Mouse (Mus musculus) layer of hippocampus, adult 11-12 months (tissue): Measurements from ENCODE around the gene Lancl2.

Experiments used
- DNase-seq: peaks from one replicate; pipeline ENCODE4 v3.0.0; 2022; ENCODE audit warnings: low spot score

Gene Lancl2

GRCm38 (mm10) chr6:57702376-57702742 lies at the start of gene Lancl2:
Lancl2 (plus strand) TSS chr6:57702540.
- peak; percentile 50 for DNase-seq

GRCm38 (mm10) chr6:57661295-57661694 lies 41.0 kb upstream of the Lancl2 start:
- DNase-seq = no peak

GRCm38 (mm10) chr6:57684156-57684555 lies 18.2 kb upstream of the Lancl2 start:
- no peak for DNase-seq

- peak; percentile 86 for DNase-seq
These were observed 10.7 kb upstream of the Lancl2 start, which contains the start of gene Pyurf for GRCm38 (mm10) chr6:57691467-57692261. Pyurf (minus strand) TSS chr6:57692078.

GRCm38 (mm10) chr6:57693116-57693515 lies 9.2 kb upstream of the Lancl2 start:
- DNase-seq = no peak

GRCm38 (mm10) chr6:57701686-57702085 lies 654 bp upstream of the Lancl2 start:
- no peak for DNase-seq

- peak; percentile 95 for DNase-seq
These were observed 581 bp downstream of the Lancl2 start for GRCm38 (mm10) chr6:57702743-57703499.

GRCm38 (mm10) chr6:57703703-57704102 lies 1.4 kb downstream of the Lancl2 start:
- DNase-seq = no peak

GRCm38 (mm10) chr6:57706721-57707120 lies 4.4 kb downstream of the Lancl2 start:
- no peak for DNase-seq

- DNase-seq = no peak
These were observed 9.4 kb downstream of the Lancl2 start for GRCm38 (mm10) chr6:57711726-57712125.

GRCm38 (mm10) chr6:57721347-57721746 lies 19.0 kb downstream of the Lancl2 start:
- no peak for DNase-seq

GRCm38 (mm10) chr6:57742749-57743148 lies 40.4 kb downstream of the Lancl2 start:
- DNase-seq = no peak

GRCm38 (mm10) chr6:57743333-57743732 lies 41.0 kb downstream of the Lancl2 start:
- no peak for DNase-seq

- DNase-seq = no peak
These were observed 41.8 kb downstream of the Lancl2 start for GRCm38 (mm10) chr6:57744123-57744522.

GRCm38 (mm10) chr6:57744974-57745747 lies 42.8 kb downstream of the Lancl2 start:
- DNase-seq = no peak

GRCm38 (mm10) chr6:57745748-57746129 lies 43.4 kb downstream of the Lancl2 start:
- no peak for DNase-seq

GRCm38 (mm10) chr6:57753962-57754759 lies 51.8 kb downstream of the Lancl2 start:
- DNase-seq = no peak

- DNase-seq = no peak
These were observed 60.7 kb downstream of the Lancl2 start for GRCm38 (mm10) chr6:57763054-57763453.

- DNase-seq = peak; percentile 32
These were observed 62.9 kb downstream of the Lancl2 start for GRCm38 (mm10) chr6:57765095-57765878.

- no peak for DNase-seq
These were observed 63.9 kb downstream of the Lancl2 start for GRCm38 (mm10) chr6:57766287-57766686.
